Mouse (Mus musculus) induced T-regulatory cell, adult 2 months (primary cell): ENCODE measurements around the gene Dynlrb2.

Source experiments
- DNase-seq: peaks from one replicate; pipeline ENCODE4 v3.0.0-alpha.2; 2012; ENCODE audit warnings: low read depth

The Dynlrb2 gene

GRCm38 (mm10) chr8:116542842-116543241, 38.1 kb downstream of the Dynlrb2 start:
- no peak for DNase-seq

- DNase-seq = no peak
These were observed 38.6 kb downstream of the Dynlrb2 start for GRCm38 (mm10) chr8:116543366-116543765.

GRCm38 (mm10) chr8:116552255-116552654, 47.5 kb downstream of the Dynlrb2 start:
- peak; percentile 77 for DNase-seq

- DNase-seq = peak; percentile 46
These were observed 48.0 kb downstream of the Dynlrb2 start for GRCm38 (mm10) chr8:116552778-116553177.
